Mouse (Mus musculus): ENCODE data around the gene Prom2. TPM values are rescaled to one million over a fixed set of nuclear protein-coding genes. Genes with fewer than 3 reads are reported as not detected.

Prom2 gene
- 31.0 and 41.5 TPM in 2 replicates for polyA plus RNA-seq (2012; rRNA removed; ENCODE audit: low replicate concordance)

DNA sequence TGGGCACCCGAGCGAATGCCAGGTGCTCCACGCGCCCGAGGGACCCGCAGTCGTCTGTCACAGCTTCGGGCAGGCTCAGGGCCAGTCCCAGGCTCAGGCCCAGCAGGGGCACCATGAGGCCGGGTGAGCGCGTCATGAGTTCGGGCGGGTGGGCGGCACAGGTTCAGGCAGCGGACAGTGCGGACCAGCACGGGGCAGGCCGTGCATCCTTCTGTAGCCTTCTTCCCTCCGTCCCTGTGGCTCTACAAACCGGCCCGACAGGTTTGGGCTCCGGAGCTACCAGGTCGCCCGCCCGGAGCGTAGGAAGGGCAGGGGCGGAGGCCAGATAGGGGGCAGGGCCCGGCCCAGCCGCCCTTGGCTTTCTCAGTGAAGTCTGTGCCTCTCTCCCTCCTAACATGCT is at the start of gene Prom2:
Gene Prom2, minus strand, starts transcription at position 283 of the 400 bp plus-strand sequence.

DNA sequence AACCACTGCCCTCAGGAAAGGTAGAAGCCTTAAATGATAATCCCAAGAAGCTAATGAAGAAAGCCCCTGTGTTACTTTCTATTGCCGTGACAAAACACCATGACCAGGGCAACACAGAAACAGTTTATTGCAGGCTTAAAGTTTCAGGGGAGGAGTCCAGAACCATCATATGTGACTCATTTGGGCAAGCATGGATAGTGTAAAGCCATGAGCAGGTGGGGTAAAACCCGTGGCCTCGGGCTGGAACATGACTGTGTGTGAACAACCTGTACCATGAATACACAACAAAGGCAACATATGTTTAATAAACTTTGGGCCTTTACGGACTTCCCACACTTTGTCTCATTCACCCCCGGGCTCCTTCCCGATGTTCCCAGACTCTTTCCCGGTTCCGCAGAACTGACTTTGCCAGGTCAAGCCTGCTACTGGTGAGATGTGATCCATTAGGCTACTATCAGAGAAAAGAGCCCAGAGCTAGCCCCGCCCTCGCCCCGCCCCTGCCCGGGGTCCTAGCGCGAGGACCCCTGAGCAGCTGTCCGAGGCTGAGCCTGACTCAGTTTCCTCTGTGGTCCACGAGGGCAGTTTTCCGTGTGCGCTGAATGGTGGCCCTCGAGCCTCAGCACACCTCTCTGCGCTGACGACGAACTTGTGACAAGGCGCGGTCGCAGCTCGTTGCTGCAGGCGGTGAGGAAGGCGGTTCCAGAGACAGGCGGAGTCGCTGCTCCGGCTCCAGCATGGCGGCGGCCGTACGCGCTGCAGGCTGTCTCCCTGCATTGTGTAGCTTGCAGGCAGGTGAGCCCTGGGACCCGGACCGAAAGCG is 45.6 kb upstream of the Prom2 start, which contains the start of the genes Zfp661 and Mrps5:
Gene Zfp661, minus strand, starts transcription at position 401 of the 820 bp plus-strand sequence.
Gene Mrps5, plus strand, starts transcription at position 529 of the 820 bp plus-strand sequence.

GRCm38 (mm10) chr2:127522006-127522441 is 19.2 kb downstream of the Prom2 start, which contains the start of gene Kcnip3:
Kcnip3 (minus strand) TSS chr2:127522094.

Other genes with a start within 250 kb of the Prom2 start
- 28.3 and 109 TPM in 2 replicates for gene Dusp2, start 205.3 kb downstream of the Prom2 start, polyA plus RNA-seq (2012; rRNA removed; ENCODE audit: low replicate concordance)
- gene Astl, start 202.8 kb downstream of the Prom2 start, polyA plus RNA-seq (2012; rRNA removed; ENCODE audit: low replicate concordance), result not detected in 2 replicates
- gene Adra2b, start 178.3 kb downstream of the Prom2 start, polyA plus RNA-seq (2012; rRNA removed; ENCODE audit: low replicate concordance), result 0.25 and 0.57 TPM in 2 replicates
- gene Gpat2, start 116.3 kb downstream of the Prom2 start, polyA plus RNA-seq (2012; rRNA removed; ENCODE audit: low replicate concordance), result 0.09 and 0.12 TPM in 2 replicates
- gene Fahd2a, start 96.9 kb downstream of the Prom2 start, polyA plus RNA-seq (2012; rRNA removed; ENCODE audit: low replicate concordance), result 18.4 and 28.0 TPM in 2 replicates
- gene Kcnip3, start 19.4 kb downstream of the Prom2 start, polyA plus RNA-seq (2012; rRNA removed; ENCODE audit: low replicate concordance), result 3.8 and 4.9 TPM in 2 replicates
- gene Zfp661, start 45.6 kb upstream of the Prom2 start, polyA plus RNA-seq (2012; rRNA removed; ENCODE audit: low replicate concordance), result 2.1 and 4.3 TPM in 2 replicates
- gene Mrps5, start 45.8 kb upstream of the Prom2 start, polyA plus RNA-seq (2012; rRNA removed; ENCODE audit: low replicate concordance), result 54.5 and 60.4 TPM in 2 replicates
- 3.0 and 4.9 TPM in 2 replicates for gene Mal, start 115.2 kb upstream of the Prom2 start, polyA plus RNA-seq (2012; rRNA removed; ENCODE audit: low replicate concordance)
- gene Mall, start 188.5 kb upstream of the Prom2 start, polyA plus RNA-seq (2012; rRNA removed; ENCODE audit: low replicate concordance), result 15.2 and 20.5 TPM in 2 replicates
- gene Nphp1, start 247.4 kb upstream of the Prom2 start, polyA plus RNA-seq (2012; rRNA removed; ENCODE audit: low replicate concordance), result 5.1 and 14.2 TPM in 2 replicates